Mouse (Mus musculus): ENCODE measurements around the gene Lrrc8d.
"Not testable (repeated sequence)": the region's sequence is repeated elsewhere in the genome, so short reads cannot be mapped to it uniquely, and the experiment has no call there.

GRCm38 (mm10) chr5:105685780-105686305, 13.9 kb upstream of the Lrrc8d start:
- not testable (repeated sequence) for TF ChIP-seq CTCF (IDR thresholded peaks at IDR 0.05; ENCODE audit: borderline replicate concordance, control insufficient read depth, extremely low read depth, insufficient read depth, low read length, poor library complexity); POLR2A (IDR thresholded peaks at IDR 0.05; ENCODE audit: control insufficient read depth, extremely low read depth, insufficient read depth, low read length, poor library complexity)

Measured in thymus, adult 2 months (tissue).